Mouse (Mus musculus): ENCODE results near the gene Rnf167.

Rnf167 gene

GRCm38 (mm10) chr11:70654923-70655570 is 8.0 kb downstream of the Rnf167 start:
- DNase-seq (ENCODE audit: low read depth, low spot score), result peak; percentile 86

- DNase-seq (ENCODE audit: low read depth, low spot score), result peak; percentile 54
Measured at GRCm38 (mm10) chr11:70655571-70656455, 8.8 kb downstream of the Rnf167 start.

GRCm38 (mm10) chr11:70656456-70656927 is 9.5 kb downstream of the Rnf167 start:
- DNase-seq (ENCODE audit: low read depth, low spot score), result peak; percentile 64

GRCm38 (mm10) chr11:70656964-70657363 is 9.9 kb downstream of the Rnf167 start, which contains the start of gene Eno3:
Gene Eno3 (plus strand): TSS chr11:70657202.
- DNase-seq (ENCODE audit: low read depth, low spot score), result peak; percentile 21

GRCm38 (mm10) chr11:70657573-70657972 is 10.5 kb downstream of the Rnf167 start:
- DNase-seq (ENCODE audit: low read depth, low spot score), result no peak

GRCm38 (mm10) chr11:70657991-70658390 is 11.0 kb downstream of the Rnf167 start:
- no peak for DNase-seq (ENCODE audit: low read depth, low spot score)

GRCm38 (mm10) chr11:70658521-70658920 is 11.5 kb downstream of the Rnf167 start:
- DNase-seq (ENCODE audit: low read depth, low spot score), result no peak

- DNase-seq (ENCODE audit: low read depth, low spot score), result no peak
Measured at GRCm38 (mm10) chr11:70658942-70659341, 11.9 kb downstream of the Rnf167 start.

GRCm38 (mm10) chr11:70660571-70660970 is 13.5 kb downstream of the Rnf167 start:
- DNase-seq (ENCODE audit: low read depth, low spot score), result no peak

GRCm38 (mm10) chr11:70663101-70663500 is 16.1 kb downstream of the Rnf167 start:
- DNase-seq (ENCODE audit: low read depth, low spot score), result no peak

- no peak for DNase-seq (ENCODE audit: low read depth, low spot score)
Measured at GRCm38 (mm10) chr11:70663957-70664356, 16.9 kb downstream of the Rnf167 start.

- DNase-seq (ENCODE audit: low read depth, low spot score), result no peak
Measured at GRCm38 (mm10) chr11:70664741-70665140, 17.7 kb downstream of the Rnf167 start.

GRCm38 (mm10) chr11:70666687-70667086 is 19.7 kb downstream of the Rnf167 start:
- no peak for DNase-seq (ENCODE audit: low read depth, low spot score)

GRCm38 (mm10) chr11:70667271-70668150 is 20.5 kb downstream of the Rnf167 start:
- DNase-seq (ENCODE audit: low read depth, low spot score), result no peak

- DNase-seq (ENCODE audit: low read depth, low spot score), result no peak
Measured at GRCm38 (mm10) chr11:70668335-70668770, 21.3 kb downstream of the Rnf167 start.

- peak; percentile 99 for DNase-seq (ENCODE audit: low read depth, low spot score)
Measured at GRCm38 (mm10) chr11:70668771-70669505, 21.9 kb downstream of the Rnf167 start, which contains the start of gene Spag7. Gene Spag7 (minus strand): TSS chr11:70669416.

- DNase-seq (ENCODE audit: low read depth, low spot score), result peak; percentile 83
Measured at GRCm38 (mm10) chr11:70669582-70670345, 22.7 kb downstream of the Rnf167 start.

GRCm38 (mm10) chr11:70670483-70670882 is 23.4 kb downstream of the Rnf167 start:
- DNase-seq (ENCODE audit: low read depth, low spot score), result no peak

GRCm38 (mm10) chr11:70671333-70672047 is 24.5 kb downstream of the Rnf167 start:
- no peak for DNase-seq (ENCODE audit: low read depth, low spot score)

Data from mesoderm, embryonic 11.5 days (tissue).